Mouse (Mus musculus) lung, postnatal 10 days (tissue): Measurements from ENCODE around the gene Elmo1.

ENCODE experiments used
- DNase-seq: peaks from one replicate; pipeline ENCODE4 v3.0.0; 2021

The Elmo1 gene

DNA sequence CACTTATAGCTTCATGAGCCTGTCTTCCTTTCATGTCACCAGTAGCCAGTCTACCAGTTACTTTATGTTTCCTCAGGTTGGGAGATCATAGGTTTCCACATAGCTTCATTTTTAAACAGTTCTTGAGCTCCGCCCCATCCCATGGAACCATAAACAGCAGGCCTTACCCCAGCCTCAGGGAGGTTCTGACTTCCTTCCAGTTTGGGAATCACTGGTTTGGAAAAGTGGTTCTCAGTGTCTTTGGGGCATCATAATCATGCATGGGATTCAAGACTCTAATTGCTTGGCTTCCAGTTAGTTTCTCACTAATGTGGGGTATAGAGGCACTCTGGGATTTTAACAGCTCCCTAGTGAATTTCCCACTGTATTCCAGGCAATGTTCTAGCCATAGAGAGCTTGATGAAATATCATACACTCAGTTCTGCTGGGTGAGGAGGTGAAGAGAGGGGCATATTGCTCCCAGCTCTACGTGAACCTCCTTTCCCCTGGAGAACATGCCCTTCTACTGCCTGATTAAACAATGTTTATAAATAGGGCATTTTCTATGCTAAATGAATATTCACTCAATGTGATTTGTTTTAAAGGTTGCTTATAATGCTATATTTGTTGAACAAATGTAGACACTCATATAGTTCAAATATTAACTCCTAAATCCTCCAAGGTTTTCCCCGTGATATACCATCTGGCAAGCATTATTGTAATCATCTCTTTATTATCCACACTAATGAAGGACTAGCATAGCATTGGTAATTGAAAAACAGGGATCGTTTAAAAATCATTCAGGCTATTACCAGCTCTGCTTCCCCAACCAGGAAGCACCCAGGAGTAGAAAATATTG, 244.9 kb downstream of the Elmo1 start:
- no peak for DNase-seq

DNA sequence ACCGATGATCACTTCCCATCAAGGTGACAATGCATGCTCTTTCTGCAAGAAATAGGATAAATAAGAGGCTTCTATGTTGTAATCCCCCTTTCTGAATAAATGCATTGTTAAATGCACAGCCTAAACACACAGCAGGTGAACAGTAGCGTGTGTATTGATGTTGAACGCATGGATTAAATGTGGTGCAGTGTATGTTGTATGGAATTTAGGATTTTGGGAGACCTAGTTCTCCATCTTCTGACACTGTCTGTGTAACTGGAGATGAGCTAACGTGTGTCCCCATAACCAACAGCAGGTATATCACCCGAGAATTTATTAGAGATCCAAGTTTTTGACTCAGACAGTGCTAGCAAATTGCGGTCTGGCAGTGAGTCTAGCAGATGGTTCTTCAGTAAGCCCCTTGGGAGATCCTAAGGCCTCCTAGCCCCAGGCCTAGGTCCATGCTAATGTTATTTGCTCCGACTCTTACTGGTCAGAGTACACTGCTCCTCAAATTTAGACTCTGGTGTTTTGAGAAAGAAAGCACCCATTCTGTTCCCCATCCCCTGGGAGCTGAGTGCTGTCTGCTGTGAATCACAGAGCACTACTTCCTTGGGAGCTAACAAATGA, 245.6 kb downstream of the Elmo1 start:
- DNase-seq = no peak

DNA sequence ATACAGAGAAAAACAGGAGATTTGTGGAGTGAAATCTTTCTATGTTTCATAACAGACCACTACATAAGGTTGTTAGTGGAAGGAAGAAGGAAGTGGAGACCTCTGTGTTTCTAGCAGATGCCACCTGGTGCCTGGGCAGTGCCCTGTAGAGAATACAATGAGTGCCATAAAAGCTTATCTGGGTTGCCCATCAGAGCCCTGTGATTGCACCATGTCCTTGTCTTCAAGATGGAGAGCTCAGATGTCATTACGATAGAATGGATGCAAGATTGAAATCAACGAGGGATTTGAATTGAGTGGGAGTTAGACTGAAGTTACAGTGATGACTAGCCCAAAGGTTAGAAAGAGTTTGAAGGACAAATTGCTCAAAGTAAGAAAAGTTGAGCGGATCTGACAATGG, 252.5 kb downstream of the Elmo1 start:
- no peak for DNase-seq

DNA sequence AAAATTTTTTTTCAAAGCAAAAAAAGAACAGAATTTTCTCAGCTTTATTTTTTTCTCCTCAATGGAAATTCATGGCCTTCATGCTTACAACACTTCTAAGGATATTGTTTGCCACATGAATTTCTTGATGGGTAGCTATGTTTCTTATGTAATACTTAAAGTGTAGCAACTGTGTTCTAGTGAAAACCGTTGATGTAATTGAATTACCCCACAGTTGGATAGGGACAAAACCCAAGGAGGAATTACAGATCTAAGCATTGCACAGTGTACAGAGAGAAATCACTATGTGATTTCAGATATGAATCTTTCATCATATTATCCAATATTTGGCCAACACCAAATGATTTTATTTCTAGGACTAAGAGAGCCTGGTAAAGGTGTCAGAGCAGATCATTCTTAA, 259.4 kb downstream of the Elmo1 start:
- no peak for DNase-seq

DNA sequence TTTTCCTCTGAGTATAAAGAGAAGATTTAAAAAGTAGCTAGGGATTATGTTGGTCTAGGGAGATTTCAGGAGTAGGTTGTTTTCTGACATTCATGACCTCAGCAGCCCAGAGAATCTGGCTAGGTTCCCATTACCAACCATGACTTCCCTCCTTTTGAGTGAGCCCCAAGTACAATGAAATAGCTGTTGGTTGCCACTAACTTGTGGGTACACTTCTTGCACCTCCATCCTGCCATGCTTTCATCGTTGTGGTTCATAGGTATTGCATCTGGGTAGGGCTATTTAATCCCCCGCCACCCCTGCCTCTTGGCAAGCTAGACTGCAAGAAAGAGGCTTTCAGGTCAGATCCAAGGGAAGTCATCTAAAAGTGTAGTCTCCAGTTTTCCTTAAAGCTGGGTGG, 262.2 kb downstream of the Elmo1 start:
- no peak for DNase-seq

DNA sequence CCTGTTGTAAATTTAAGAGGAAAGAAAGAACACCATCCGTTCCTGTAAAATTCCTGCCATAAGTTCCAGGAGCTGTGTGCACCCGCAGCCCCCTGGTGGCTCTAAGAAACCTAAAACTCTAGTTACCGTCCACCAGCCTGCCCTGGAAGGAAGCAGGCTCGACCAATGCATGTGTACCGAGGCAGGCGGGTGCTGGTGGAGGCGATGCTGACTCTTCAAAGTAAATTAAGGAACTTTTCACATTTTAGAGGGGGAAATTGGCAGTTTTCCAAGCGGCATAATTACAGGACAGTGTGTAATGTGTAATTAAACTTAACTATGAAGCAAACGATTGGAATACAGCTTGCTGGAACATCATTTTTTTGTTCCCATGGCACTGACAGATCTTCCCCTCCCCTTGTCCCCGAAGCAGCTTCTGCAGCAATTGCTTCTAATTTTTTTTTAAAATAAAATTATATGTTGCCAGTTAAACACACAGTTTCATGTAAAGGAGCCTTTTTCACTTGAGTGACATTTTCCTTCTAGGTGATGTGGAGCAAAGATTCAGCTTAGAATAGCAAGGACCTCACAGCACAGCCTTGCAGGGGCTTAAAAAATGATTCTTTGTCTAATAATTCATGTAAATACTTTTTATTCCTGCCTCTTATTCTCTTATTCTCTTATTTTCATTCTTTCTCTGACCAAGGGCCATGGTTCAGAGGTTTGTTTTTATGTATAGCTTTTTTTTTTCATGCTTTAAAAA, 263.6 kb downstream of the Elmo1 start:
- DNase-seq = peak; percentile 12

DNA sequence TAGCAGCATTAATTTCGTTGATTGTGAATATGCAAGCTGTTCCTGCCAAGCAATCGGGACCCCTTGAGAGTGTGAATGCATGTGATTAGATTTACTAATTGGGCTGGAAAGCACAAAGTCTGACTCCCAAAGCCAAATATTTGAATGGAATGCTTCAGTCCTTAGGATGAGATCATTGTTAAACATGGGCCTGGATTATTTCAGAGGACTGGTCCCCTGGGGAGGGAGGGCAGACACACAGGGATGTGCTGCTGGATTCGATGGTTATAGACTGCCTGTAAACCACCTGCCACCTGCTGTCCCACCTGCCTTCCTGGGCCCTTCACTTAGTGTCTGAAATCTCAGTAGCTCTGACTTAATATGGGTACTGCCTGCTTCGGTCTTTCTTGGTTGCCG, 264.2 kb downstream of the Elmo1 start:
- DNase-seq = no peak

DNA sequence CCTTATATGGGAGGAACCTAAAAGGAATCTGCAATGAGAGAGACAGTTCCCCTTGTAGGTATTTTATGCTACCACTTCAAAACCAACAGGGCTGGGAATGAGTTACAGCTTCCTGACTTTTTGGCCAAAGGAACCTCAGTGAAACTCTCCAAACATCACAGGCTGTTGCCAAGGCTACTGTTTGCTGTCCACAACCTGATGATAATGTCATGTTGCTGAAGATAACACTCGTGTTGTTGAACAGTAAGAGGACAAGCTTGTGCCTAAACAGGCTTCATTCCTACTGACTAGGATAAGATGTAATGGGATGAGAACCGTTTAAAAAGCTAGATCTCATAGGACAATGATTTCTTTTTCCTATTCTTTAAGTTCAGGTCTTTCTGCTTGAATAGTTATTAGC, 272.1 kb downstream of the Elmo1 start:
- no peak for DNase-seq

DNA sequence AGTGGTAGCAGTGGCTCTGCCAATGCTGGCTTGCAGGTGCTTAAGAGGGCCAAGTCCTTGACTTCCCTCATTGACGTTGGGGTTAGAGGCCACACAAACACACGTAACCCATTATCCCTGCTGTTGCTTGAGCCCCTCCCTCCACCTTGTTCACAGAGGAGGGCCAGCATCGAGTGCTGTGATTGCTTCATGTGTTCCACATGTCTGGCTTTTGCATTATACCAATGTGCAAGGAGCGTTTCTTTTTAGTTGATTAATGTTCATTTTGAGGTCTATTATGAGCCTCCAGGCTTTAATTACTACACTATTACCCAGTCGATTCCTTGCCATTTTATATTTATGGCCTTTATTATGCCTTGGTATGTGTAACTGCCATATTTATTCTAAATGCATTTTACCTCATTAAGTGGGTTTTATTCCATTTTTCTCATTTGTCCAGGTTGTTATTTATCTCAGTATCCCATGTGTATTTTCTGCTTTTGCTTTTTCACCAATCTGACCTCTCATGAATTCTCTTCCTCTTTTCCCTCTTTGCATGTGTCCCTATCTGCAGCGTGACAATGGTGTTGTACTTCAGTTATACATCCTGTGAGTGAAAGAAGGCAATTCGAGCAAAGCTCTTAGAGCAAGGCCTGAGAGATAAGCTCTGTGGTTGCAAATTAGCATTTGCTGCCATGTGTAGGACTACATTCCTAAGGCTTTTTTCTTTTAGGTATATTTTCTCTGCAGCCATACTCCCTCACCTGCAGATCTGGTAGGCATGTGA, 275.6 kb downstream of the Elmo1 start:
- DNase-seq = no peak

DNA sequence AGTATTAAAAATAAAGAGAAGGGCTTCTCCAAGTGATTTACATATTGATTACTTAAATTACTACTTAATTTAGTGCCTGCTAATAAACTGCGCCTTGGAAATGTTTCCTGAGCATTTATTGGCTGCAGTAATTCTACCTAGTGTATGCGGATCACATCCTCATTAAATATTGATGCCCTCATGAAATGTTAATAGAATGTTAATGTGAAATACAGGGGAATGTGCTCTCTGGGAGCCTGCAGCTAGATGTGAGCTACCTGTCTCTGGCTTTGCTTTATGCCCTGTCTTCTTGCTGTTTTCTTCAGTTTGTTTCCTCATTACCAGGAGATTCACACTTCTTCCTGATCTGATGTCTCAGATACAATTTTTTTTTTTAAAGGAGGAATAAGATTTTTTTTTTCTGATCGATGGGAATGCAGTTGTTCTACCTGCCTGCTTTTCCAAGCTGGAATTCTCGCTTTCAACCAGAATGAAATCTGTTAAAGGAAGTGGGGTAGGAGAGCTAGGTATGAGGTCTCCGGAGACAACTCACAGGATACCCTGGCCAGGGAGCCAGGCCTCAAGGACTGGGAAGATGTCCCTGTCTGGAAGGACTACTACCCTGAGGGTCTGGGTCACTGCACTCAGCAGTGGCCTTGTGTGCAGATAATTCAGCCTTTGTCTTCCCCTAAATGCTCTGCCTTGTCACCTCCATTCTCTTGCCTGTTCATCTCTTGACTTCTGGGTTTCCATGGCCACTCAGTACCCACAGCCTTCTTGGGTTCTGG, 279.8 kb downstream of the Elmo1 start:
- DNase-seq = no peak

DNA sequence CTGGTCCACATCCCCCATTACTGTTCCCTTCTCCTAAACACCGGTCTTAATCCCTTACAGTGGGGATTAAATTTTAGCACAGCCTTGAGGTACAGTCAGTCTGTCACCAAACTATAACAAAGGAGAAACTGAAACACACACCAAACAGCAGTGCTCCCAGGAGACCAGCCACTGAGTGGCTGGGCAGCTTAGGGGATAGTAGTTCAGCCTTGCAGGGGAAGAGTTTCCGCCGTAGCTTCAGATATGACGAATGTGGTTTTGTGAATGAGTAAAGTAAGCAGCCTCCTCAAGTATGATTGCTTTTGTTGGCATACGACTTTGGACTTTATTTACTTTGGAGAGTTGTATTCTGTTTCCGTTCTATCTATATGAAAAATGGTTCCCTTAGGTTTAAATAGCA, 281.1 kb downstream of the Elmo1 start:
- no peak for DNase-seq

DNA sequence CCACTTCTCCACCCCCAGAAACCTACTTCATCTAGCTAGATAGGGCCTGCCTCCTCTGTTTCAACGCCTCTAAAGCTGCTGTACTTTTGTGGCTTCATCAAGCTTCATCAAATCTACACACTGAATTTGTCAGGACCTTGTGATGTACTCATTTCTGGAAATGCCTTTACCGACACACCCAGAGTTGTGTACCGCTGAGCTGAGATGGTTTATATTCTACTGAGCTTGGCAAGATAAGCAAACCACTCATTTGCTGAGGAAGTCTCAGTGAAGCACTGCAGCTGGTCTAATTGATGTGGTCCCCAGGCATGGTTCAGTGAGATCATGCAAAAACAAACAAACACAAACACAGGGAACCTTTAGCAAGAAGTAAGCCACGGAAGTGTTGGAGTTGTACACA, 281.9 kb downstream of the Elmo1 start:
- peak; percentile 8 for DNase-seq

DNA sequence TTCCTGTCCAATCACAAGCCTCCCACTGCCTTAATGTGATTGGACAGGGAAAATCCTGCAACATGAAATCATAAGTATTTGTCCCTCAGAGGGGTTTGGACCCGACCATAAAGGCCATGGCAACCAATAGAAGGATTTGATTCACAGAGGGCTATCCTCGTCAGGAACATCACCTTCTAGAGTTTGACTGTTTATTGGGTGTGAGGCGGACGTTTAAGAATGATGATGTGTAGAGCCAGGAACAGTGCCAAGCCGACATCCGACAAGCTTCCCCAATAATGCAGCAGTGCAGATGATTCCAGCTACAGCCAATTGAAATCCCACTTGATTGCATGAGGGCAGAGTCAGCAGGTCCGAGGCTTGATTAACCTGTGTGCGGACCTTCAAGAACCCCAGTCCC, 288.5 kb downstream of the Elmo1 start:
- peak; percentile 37 for DNase-seq

DNA sequence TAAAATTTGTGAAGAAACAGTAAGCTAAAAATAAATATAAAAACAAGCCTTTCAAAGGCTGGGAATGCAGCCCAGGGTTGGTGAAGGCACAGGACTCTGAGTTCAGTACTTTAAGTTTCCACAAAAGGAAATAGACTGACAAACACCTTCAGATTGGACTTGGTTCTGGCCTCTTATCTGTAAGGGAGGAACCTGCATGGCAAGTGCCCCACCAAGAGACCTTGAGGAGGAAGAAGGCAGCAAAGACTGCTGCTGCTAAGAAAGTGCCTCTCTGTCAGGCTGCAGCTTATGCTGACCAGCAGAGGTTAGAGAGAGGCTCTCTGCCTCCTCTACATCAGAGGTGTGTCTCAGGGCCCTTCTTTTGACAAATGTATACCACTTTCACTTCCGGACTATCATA, 293.5 kb downstream of the Elmo1 start:
- DNase-seq = peak; percentile 5

DNA sequence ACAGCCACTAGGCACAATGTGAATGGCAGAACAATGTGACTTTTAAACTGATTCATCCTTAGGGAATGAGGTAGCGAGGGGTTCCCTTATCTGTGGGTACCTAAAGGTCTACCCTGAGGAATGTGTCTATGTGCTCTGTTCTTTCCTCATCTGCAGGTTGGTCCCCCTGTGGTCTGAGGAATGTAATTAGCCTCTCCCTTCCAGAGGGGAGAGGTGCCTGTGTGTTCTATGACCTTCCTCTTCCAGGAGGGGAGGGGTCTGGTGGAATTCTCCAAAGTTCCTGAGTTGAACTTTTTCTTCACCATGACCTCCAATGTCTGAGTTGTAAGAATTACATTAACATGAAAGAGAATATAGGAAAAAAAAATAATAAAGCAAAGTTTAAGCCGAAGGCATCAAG, 294.4 kb downstream of the Elmo1 start:
- no peak for DNase-seq

DNA sequence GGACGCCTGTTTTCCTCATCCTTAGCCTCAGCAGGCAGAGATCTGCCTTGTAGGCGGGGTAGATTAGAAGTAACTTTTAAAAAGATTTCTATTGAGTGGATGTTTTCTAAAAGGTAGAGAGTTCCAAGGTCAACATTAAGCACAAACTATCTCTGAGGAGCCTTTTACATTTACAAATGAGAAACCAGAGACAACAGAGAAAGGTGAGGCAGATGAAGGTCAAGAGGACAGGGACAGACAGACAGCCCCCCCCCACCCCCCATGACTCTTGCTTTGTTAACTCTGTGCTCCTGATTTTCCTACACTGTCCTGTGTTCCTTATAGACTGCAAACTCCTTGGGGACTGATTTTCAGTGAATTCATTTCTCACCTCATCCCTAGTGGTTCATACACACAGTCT, 295.0 kb downstream of the Elmo1 start:
- DNase-seq = no peak

DNA sequence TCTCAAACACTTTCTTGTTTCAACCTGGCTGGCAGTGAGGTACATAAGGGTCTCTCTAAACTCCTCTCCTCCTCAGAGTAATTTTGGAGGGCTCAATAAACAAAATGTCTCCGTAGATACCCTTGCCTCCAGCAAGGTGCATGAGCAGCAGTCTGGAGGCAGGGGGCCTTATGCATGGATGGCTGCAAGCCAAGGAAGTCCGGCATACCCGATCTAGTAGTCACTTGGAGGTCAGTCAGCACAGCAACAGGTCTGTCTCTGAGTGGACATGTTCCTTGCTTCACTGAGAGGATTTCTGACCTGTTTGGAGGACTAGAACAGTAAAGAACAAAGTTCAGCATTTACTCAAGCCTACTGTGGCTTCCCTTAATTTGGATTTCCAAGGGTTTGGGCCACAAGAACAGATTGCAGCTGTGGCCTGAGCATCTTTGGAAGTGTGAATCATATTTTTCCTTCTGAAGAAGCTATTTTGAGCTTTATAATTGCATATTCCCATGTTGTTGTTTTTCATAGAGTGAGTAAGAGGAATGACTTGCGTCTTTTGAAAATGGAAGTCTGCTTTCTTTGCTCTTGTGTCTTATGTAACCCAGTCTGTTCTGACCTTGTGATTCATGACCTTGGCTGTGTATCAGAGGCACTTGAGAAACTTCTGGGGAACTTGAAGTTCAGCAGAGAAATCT, 296.2 kb downstream of the Elmo1 start:
- peak; percentile 66 for DNase-seq

DNA sequence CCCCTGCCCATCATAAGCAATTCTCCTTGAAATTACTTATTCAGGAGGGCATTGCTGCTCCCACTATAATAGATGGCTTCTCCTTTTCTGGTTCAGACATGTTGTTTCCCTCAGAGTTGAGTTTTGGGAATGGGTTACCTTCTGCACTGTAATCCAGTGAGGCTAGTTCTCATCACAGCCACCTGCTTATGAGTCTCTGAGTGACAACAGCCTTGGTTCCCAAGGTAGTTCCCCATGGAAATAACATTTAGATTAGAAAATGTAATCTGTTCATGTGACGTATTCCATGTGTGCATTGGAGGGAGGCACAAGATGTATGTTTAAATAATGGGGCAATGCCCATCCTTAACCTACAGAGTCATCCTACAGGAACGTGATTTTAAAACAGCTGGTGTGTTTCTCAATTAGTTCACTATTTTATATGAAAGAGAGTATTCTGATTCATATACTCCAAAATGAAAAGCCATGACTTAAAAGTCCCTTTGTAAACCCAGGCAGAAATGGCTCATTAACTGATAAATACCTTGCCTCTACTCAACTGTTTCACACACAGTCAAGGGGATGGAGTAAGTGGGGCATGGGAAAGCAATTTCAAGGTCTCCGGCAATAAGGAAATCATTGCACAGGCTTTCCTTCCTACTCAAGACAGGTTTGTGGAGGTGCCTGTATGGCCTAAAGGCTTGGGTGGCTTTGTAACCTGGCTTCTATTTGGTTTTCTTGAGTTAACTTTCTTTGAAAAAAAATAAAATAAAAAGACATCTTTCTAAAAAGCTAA, 302.6 kb downstream of the Elmo1 start:
- DNase-seq = no peak

DNA sequence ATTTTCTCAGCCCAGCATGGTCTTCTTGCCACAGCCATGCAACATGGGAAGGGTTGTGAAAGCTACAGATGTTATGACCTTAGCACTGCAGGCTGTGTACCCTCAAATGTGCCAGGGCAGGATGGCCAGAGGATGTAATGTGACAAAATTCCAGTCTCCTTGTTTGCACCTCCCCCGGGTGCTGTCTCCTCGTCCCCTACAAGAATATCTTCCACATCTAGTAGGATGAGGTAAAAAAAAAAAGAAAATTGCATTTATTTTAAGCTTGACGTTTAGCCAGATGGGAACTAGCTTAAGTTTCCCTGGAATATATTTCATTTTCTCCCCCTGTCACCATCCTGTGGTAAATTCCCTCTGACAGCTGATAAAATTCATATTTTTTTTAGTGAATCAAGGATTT, 307.3 kb downstream of the Elmo1 start:
- DNase-seq = no peak

DNA sequence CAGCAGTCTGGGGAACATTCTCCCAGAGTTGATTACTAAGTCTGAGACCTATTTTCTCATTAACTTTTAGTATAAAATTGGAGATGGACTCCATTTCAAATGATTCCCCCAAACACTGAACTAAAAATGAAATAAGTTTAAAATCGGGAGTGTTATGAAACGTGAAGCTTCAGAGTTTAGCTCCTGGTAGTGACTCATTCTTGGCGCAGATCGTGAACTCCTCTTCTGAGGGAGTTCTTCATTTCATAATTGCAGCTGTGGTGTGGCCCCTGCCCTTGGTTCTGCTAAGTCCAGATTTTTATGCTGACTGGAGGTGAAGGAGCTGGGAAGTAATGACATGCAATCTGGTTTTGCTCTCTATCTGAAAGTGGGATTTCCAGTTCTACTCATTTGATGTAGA, 307.9 kb downstream of the Elmo1 start:
- peak; percentile 4 for DNase-seq

DNA sequence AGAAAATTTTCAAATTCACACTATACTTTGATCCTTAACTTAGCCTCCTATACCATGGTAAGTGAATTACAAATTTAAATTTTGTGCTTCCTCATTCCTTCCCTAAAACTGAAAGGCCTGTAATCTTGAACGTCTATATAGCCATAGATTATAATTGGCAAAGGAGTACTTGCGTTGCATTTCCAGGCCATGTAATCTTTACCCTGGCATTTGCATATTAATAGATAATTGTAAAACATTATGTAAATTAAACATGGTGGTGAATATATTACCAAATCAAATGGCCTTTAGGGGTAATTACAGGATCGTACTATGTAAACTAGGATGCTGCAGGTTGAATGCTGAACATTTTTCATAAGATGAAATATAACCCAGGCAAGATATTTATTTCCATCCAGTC, 314.1 kb downstream of the Elmo1 start:
- no peak for DNase-seq
